Mouse (Mus musculus) thymus, postnatal 36 days (tissue): Measurements from ENCODE around the gene Nsmce3.

Experiments
- DNase-seq, 2 experiments: peaks; one replicate each; pipeline ENCODE4 v3.0.0; 2022; ENCODE audit warnings: mixed read lengths in 2 of 2

Gene Nsmce3

DNA sequence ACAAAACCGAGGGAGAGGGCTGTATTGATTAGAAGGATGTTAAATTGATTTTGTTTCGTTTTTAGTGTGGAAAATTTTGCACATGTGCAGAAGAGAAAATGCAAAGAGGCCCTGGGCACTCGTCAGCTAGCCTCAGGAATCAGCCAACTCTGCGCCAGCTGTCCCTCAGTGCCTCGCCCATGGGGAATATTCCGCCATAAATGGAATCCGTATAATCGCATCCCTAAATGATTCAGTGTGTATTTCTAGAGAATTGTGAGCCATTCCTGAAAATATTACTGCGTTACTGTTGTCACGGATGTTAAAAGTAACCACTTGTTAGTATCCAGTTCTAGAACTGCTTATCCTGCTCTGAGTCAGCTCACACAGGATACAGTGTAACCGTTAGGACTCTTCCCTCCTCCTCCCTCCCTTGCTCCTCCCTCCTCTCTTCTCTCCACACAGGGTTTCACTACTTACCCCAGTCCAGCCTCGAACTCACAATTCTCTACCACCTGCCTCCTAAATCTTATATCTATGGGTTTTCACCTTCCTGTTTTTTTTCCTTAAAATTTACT, 16.2 kb downstream of the Nsmce3 start:
- no peak for DNase-seq

DNA sequence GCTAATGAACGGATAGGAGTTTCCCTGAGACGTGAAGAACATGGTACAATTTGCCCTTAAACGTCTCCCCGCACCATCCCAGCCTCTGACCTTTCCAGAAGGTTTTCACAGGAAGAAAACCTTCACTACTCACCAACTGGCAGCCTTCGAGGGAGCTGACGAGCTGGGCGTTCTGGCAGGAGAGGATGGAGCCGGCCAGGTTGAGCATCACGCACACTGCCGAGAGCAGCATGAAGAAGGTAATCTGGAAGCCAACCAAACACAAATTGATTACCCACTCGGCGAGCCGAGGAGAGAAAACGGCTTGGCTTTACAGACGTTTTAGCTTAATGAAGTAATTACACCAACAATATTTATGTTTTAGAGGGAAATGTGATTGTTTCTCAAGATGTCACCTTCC, 16.8 kb downstream of the Nsmce3 start:
- DNase-seq, result no peak

DNA sequence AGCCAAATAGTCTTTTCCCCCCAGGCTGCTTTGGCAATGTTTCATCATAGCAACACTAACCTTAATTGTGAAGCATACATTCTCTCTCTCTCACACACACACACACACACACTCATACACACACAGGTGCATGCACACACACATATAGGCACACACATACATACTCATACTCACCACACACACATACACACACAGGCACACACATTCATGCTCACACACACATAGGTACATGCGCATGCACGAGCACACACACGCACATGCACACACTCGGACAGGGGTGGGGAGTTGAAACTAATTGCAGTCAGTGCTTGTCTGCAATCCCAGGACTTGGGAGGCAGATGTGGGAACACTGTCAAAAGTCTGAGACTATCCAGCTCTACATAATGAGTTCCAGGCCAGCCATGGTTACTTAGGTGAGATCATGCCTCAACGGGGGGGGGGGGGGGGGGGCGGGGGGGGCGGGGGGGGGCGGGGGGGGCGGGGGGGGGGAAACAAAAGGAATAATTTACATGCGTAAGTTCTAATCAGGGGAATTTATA, 17.3 kb downstream of the Nsmce3 start:
- DNase-seq, result no peak

DNA sequence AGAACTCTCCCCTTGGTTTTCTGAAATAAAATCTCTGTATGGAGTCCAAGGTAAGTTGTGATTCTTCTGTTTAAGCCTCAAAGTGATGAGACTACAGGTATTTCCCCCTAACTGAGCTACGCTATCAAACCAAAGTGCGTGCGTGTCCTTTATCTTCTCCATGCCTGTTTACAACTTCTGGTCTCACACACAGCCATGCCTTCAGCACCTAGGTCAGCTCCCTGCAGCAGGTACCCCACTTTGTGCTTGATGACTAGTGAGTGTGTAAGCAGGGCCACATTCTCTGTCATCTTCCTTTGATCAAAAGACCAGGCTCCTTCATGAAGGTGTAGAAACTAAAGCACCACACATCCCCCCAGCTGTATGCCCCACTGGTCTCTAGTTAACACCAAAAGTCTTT, 22.0 kb downstream of the Nsmce3 start:
- DNase-seq, result peak; percentile 14 to 22

DNA sequence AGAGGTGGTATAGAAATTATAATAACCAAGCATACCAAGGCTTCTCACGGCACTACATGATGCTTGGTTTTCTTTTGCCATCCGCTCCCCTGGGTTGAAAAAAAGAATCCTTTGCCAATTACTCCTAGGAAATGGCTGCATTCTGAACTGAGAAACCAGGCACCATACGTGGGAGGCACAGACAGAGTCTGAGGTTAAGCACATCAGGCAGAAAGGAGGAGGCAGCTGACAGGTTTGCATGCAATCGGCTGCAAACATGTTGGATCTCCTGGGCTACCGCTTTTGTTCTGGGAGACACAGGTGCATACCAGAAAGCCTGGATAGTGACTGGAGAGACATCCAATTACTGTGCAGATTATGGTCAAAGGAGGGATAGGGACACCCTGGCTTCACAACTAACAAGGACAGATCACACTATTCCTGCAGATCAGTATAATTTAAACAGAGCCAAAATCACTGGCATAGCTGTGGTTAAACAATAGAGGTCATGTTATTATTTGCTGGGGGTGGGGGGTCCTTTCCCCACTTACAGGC, 25.4 kb downstream of the Nsmce3 start:
- no peak for DNase-seq

DNA sequence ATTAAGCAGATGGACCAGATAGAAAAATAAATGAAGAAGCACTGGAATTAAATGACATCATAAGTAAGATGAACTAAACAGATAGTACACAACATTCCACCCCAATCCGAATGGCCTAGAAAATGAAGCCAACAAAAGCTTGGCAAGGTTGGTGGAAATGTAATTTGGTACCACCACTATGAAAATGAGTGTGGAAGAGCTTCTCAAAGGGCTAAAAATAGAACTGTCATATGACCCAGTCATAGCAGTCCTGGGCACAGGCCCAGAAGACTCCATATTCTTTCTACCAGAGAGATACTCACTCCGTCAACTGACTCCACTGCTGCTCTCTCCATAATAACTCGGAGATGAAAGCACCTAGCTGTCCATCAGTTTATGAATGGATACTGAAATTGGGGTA, 26.7 kb downstream of the Nsmce3 start:
- no peak for DNase-seq

DNA sequence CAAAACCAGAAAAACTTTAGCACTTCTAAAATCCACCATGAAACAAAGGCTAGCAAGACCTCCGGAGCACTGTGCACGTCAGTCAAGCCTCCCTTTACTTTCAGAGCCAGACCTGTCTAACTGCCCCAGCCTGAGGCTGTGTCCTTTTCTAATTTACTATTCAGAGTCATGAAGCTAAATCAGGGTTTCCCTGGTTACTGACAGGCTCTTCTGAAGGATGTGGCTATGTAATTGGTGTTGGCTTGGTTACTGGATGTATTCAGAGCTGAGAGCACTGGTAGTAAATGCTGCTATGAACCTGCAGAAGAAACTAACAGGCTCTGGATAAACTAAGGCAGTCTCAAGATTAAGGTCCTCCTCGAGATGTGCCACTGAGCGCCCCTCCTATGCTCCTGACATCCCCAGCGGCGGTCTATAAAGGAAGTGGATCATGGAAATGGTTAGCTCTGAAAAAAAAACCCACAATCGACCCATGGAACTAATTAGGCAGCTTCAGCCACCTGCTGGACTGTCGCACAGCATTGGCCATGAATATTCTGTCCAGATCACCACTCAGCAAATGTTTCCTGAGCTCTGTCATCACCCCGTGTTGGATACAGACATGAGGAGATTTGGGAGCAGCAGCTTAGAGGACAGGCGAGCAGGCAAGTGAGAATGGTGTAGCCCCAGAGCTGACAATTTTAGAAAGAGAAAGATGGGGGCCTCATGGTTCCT, 31.7 kb downstream of the Nsmce3 start:
- DNase-seq, result no peak

DNA sequence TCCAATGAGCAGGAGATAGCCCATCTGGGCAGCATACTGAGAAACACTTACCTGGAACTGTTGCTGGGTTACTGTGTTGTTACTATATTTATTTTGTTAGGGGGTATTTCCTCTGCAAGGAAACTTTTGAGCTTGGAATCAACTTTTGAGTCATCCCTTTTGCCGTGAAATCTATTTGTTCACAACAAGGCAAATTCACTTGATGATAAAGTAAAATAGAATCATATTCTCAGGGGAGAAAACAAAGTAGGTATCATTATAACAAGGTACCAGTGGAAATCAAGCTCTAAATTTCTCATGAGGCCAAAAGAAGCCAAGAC, 32.3 kb downstream of the Nsmce3 start:
- no peak for DNase-seq

DNA sequence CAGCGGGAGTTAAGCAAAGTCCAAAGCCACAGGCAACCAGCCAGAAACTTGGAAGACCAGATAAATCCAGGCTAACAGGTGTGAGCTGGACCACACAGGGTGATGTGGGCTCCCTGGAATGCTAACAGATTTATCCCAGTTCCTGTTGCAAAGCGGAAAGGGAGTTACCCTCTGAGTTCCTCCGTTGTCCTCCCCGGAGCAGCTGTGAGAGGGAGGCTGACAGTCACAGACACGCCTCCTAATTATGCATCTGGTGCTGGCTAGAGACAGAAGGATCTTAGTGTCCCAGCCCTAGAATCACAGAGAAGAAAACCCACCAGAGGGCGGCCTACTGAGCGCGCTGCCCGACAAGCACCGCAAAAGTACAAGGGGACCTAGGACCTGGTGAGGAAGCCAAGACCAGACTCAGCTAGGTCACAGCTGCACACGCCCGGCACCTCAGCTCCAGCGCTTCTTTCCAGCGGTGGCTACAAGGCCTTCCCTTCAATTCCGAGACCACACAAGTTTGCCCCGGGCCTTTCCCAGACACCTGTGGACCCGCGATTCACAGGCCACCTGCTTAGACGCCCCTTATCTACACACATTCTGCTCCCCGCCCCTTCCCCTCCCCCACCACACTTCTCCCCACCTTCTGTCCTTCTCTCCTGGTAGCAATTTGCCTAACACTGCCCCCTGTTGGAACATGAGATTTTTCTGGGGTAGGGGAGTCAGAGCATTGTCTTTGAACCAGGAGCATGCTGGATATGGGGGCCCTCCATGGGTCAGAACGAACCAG, 32.8 kb downstream of the Nsmce3 start:
- peak; percentile 5 to 10 for DNase-seq

DNA sequence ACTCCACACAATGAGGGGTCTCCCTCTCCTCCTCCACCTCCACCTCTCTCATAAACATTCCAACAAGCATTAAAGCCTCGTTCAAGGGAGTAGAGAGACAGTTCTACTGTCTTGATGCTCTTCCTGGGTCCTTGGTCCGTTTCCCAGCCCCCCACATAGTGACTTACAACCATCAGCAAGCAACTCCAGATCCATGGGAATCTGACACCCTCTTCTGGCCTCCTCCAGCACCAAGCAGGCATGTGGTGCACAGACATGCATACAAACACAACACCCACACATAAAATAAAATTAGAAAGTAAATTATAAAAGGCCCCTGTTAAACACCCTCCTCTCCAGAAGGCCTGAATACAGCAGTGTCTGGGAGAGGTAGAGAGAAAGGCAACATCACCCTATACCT, 33.5 kb downstream of the Nsmce3 start:
- no peak for DNase-seq

DNA sequence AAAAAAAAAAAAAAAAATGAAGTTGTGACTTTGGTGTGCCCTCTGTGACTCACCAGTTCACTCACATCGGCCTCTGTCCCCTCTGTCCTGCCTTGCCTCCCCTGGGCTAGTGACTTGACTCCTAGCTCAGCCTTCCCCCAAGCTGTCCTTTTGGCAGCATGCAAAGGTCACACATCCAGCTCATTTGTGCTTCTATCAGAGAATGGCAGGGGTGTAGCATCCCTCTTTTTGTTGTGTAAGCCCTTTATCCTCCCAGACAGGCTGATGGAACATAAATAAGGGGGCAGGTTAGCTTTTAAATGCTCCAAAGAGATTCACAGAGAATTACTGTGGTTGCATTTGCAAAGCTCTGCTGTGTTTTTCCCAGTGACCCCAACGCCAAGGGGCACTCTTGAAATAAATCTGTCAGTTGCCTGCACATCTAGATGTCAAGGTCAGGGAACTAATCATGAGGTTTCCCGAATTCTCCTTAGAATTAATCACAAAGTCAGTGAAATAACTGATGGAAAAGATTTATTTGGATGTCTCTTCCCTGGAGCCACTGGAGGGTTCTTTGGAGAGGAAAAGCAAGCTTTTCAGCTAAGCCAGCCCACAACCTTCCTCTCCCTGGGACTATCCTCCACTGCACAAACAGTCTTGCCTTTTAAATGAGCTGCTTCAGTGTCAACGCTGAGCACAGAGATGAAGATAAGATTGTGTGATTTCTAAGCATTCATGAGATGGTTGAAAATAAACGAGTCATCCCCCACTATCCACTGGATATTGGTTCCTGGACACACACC, 42.4 kb downstream of the Nsmce3 start:
- no peak for DNase-seq

DNA sequence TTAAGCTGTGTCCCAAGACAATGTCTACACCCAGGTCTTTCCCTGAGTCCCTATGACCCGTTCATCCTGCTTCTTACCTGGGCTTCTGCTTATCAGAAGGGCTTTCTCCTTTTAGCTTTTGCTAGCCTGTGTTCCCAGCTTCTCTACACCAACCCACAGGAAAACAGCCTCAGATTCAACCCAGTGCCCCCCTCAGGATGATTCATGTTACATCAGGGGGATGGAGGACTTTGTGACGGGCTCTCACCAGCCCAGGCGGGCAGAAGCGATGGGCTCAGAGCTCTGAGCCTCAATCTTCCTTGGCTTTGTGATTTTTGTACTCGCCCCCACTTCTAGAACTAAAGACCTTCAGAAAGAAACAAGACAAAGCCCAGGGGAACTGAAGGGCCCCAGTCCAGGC, 51.7 kb downstream of the Nsmce3 start:
- no peak for DNase-seq

DNA sequence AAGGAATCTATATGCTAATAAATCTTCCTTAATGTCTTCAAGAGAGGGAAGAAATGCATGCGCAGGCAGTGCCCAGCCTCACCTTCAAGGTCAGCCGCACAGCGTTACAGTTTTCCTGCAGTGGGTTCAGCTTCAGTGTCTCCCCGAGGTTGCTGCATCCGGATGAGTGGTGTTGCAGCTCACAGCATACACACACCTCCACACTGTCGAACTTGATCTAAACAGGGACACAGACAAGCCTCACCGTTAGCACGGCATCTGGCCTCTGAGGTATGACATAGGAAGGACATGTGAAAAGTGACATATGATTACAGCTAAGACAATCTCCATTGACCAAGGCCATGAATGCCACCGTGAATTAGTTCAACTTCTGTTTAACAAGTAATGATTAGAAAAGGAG, 53.1 kb downstream of the Nsmce3 start:
- DNase-seq, result no peak
